Mouse (Mus musculus): ENCODE measurements around the gene Ifnar1. TPM values are rescaled to one million over a fixed set of nuclear protein-coding genes. Genes with fewer than 3 reads are reported as not detected.
A peak's percentile ranks its signal among the peaks of the same experiment; 100 is the strongest.
"Not testable (repeated sequence)": the region's sequence is repeated elsewhere in the genome, so short reads cannot be mapped to it uniquely, and the experiment has no call there.

The Ifnar1 gene
- 76.7 and 82.6 TPM in 2 replicates for total RNA-seq (2014; rRNA removed)
- polyA plus RNA-seq (2015; fragmentation: Nextera tagmentation; extraction: Ambion mirVana): 22.7 and 33.6 TPM in 2 replicates

DNA sequence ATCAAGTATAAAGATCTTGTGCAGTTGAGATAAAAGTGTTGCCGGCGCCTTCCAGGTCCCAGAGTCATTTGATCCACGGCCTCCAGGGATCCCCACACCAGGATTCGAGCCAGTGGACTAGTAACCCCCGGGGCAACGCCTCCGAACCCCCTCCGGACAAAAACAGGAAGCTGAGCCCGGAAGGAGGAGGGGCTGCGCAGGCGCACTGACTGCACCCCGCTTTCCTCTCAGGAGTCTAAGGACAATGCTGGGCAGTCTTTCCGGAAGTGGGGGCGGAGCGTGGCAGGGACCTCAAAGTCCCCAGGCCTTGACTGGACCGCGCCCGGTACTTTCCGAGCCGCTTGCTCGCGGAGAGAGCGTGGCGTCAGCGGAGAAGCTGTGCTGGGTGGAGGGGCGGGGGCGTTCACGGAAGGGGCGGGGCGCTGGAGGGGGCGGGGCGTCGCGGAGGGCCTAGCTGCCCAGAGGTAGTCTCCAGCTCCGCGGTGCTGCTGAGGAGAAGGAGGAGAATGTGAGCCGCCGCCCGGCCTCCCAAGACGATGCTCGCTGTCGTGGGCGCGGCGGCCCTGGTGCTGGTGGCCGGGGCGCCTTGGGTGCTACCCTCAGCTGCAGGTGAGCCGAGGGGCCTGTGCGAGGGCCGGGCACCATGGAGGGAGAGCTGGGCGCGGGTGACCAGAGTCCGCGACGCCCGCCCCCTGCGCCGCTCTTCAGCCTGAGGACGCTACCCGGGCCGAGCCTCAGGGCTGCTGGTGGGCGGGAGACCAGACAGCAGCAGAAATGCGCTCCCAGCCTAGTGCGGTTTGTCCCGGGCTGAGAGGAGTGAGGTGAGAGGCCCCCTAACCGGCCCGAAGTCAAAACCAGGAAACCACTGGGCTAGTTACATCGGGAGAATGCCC lies at the start of gene Ifnar1:
TSS of gene Ifnar1 (plus strand) at position 431 of the 893 bp plus-strand sequence.
- H3K9me3 ChIP-seq (ENCODE audit: low read length): no peaks in the 10 kb centered on the region
- no peaks in the 10 kb centered on the region for H3K27me3 ChIP-seq (ENCODE audit: insufficient read depth, low read length)
- 4% methylated on average over 61 of the region's 68 CpGs for WGBS
- peak; percentile 97 for DNase-seq
- peaks cover 5% of the 10 kb centered on the region for H3K36me3 ChIP-seq (ENCODE audit: insufficient read depth)
- peak within 1 kb of the TSS; percentile 92 for H3K27ac ChIP-seq (ENCODE audit: low read depth, low read length)
- H3K4me3 ChIP-seq (ENCODE audit: low read depth, low read length): peak within 1 kb of the TSS; percentile 83
- no peak for TF ChIP-seq CTCF (IDR thresholded peaks at IDR 0.05; ENCODE audit: low read depth)
- peaks cover 11% of the 10 kb centered on the region; the same call in 1 of the 2 replicates for H3K4me1 ChIP-seq (ENCODE audit: insufficient read depth)
- peak within 1 kb of the TSS; percentile 71 for H3K4me2 ChIP-seq (ENCODE audit: low read depth)
- peak within 1 kb of the TSS; percentile 94 for H3K9ac ChIP-seq
- peak; percentile 97 for ATAC-seq

DNA sequence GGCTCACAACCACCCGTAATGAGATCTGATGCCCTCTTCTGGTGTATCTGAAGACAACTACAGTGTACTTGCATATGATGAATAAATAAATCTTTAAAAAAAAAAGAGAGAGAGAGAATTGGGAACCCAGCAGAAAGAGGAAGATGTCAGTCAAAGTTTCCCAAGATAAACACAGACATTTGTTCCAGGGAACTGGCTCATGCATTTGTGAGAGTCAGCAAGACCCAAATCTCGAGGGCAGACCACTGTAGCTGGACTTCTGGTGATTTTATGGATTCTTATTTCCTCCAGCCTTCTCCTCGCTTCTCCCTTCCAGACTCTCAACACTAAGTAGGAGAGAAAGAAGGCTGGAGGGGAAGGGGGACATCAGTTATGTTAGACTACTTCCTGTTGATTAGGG lies 47.0 kb upstream of the Ifnar1 start:
- no peak overlapping the region for H3K27ac ChIP-seq (ENCODE audit: low read depth, low read length)
- no peaks in the 10 kb centered on the region for H3K9me3 ChIP-seq (ENCODE audit: low read length)
- no peak overlapping the region for H3K4me2 ChIP-seq (ENCODE audit: low read depth)
- WGBS: 56% methylated on average over 3 of the region's 3 CpGs
- no peak overlapping the region for H3K4me3 ChIP-seq (ENCODE audit: low read depth, low read length)
- TF ChIP-seq CTCF (IDR thresholded peaks at IDR 0.05; ENCODE audit: low read depth): no peak
- DNase-seq (no peak), ATAC-seq (no peak)
- no peak overlapping the region for H3K9ac ChIP-seq
- H3K27me3 ChIP-seq (ENCODE audit: insufficient read depth, low read length): no peaks in the 10 kb centered on the region
- H3K4me1 ChIP-seq (ENCODE audit: insufficient read depth): no peaks in the 10 kb centered on the region
- H3K36me3 ChIP-seq (ENCODE audit: insufficient read depth): no peaks in the 10 kb centered on the region

DNA sequence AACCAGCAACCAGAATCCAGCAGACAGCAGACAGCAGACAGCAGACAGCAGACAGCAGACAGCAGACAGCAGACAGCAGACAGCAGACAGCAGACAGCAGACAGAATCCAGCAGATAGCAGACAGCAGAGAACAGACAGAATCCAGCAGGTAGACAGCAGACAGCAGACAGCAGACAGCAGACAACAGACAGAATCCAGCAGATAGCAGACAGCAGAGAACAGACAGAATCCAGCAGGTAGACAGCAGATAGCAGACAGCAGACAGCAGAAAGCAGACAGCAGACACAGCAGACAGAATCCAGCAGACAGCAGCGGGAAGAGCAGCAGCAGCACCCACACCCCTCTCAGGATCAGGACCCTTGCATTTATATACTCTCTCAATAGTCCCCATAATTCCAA lies 46.4 kb upstream of the Ifnar1 start:
- H3K36me3 ChIP-seq (ENCODE audit: insufficient read depth); ATAC-seq; H3K9me3 ChIP-seq (ENCODE audit: low read length); DNase-seq; H3K4me2 ChIP-seq (ENCODE audit: low read depth); H3K27me3 ChIP-seq (ENCODE audit: insufficient read depth, low read length); H3K4me1 ChIP-seq (ENCODE audit: insufficient read depth); H3K4me3 ChIP-seq (ENCODE audit: low read depth, low read length); H3K9ac ChIP-seq; H3K27ac ChIP-seq (ENCODE audit: low read depth, low read length): not testable (repeated sequence)
- 84% methylated on average over 1 of the region's 1 CpGs for WGBS

DNA sequence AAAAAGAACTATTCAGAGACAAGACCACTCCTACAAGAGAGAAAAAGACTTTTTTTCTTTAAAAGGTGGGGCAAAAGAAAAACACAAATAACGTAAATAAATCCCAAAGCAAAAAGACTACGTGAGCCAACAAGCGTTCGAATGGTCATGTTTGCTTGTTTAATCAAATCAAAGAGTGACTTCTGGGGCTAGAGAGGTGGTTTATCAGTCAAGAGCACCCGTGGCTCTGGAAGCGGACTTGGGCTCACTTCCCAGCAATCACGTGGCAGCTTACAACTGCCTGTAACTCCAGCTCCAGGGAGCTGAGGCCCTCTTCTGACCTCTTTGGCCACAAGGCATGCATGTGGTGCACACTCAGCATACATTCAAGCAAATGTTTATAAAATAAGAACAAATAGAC lies 43.7 kb upstream of the Ifnar1 start:
- no peak for TF ChIP-seq CTCF (IDR thresholded peaks at IDR 0.05; ENCODE audit: low read depth)
- Histone ChIP-seq H3K9me3 (ENCODE audit: low read length) (no peaks in the 10 kb centered on the region), H3K36me3 (ENCODE audit: insufficient read depth) (no peaks in the 10 kb centered on the region), H3K9ac (no peak overlapping the region), H3K4me2 (ENCODE audit: low read depth) (no peak overlapping the region), H3K27me3 (ENCODE audit: insufficient read depth, low read length) (no peaks in the 10 kb centered on the region), H3K4me3 (ENCODE audit: low read depth, low read length) (no peak overlapping the region), H3K27ac (ENCODE audit: low read depth, low read length) (no peak overlapping the region), H3K4me1 (ENCODE audit: insufficient read depth) (no peaks in the 10 kb centered on the region)
- 66% methylated on average over 7 of the region's 7 CpGs for whole genome bisulfite sequencing
- ATAC-seq (no peak), DNase-seq (no peak)

DNA sequence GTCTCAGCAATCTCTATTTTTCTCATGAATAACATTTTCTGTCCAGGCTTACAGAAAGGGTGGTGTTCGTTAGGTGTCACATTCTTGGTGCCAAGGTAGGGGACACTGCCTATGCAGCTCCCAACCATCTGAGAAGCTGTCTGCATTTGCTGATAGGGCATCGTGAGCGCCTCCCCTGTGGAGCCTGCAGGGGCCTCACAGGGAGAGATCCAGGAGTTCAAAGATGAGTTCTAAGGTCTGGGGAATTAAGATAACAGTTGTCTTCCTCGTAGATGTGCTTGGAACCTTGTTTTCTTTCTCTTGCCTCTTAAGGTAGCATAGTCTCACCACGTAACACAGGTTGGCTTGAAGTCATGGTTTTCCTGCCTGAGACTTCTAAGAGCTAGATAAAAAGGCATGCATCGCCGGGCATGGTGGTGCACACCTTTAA lies 43.2 kb upstream of the Ifnar1 start:
- no peak overlapping the region for H3K4me2 ChIP-seq (ENCODE audit: low read depth)
- no peak overlapping the region for H3K27ac ChIP-seq (ENCODE audit: low read depth, low read length)
- no peaks in the 10 kb centered on the region for H3K9me3 ChIP-seq (ENCODE audit: low read length)
- ATAC-seq: no peak
- TF ChIP-seq CTCF (IDR thresholded peaks at IDR 0.05; ENCODE audit: low read depth): no peak
- H3K4me3 ChIP-seq (ENCODE audit: low read depth, low read length): no peak overlapping the region
- DNase-seq: no peak
- H3K9ac ChIP-seq: no peak overlapping the region
- H3K27me3 ChIP-seq (ENCODE audit: insufficient read depth, low read length): no peaks in the 10 kb centered on the region
- WGBS: 88% methylated on average over 7 of the region's 7 CpGs
- H3K36me3 ChIP-seq (ENCODE audit: insufficient read depth): no peaks in the 10 kb centered on the region
- no peaks in the 10 kb centered on the region for H3K4me1 ChIP-seq (ENCODE audit: insufficient read depth)

DNA sequence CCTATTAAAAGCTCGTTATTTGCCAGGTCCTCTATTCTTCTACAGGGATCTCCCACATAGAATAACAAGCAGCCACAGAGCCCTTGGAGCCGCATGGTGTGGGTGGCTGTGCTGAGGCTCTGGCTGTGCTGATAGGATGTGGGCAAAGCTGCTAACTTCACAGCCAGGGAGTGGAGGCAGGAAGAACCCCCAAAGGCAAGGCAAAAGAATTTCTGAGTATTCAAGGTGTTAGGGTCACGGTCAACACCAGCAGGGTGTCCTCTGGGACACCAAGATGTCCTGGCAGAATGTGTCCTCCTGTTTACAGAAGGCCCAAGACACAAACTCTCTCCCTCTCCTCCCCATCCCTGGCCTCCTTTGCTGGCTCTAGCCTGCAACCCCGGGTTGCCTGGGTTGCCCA lies 42.6 kb upstream of the Ifnar1 start:
- no peaks in the 10 kb centered on the region for H3K36me3 ChIP-seq (ENCODE audit: insufficient read depth)
- ATAC-seq (no peak), DNase-seq (no peak)
- no peaks in the 10 kb centered on the region for H3K27me3 ChIP-seq (ENCODE audit: insufficient read depth, low read length)
- no peak overlapping the region for H3K4me2 ChIP-seq (ENCODE audit: low read depth)
- no peak overlapping the region for H3K4me3 ChIP-seq (ENCODE audit: low read depth, low read length)
- no peak overlapping the region for H3K27ac ChIP-seq (ENCODE audit: low read depth, low read length)
- TF ChIP-seq CTCF (IDR thresholded peaks at IDR 0.05; ENCODE audit: low read depth): no peak
- H3K4me1 ChIP-seq (ENCODE audit: insufficient read depth): no peaks in the 10 kb centered on the region
- no peak overlapping the region for H3K9ac ChIP-seq
- H3K9me3 ChIP-seq (ENCODE audit: low read length): no peaks in the 10 kb centered on the region
- WGBS: 61% methylated on average over 4 of the region's 4 CpGs

DNA sequence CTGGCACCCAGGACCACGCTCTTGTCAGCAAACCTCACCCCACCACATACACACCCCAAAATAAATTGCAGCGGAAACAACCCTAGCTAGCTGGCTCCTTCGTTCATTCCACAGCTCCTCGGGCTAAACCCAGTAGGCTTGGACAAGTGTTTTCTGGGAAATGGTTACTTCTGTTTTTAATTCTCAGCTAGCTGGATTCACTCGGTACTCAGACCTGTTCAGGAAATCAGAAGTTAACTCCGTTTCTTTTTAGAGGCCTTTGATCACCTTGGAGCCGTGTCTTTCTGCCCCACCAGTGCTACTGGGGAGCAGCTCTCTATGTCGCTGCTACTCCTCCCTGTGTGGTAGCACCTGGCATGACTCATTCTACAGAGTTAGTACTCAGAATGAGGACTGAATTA lies 41.8 kb upstream of the Ifnar1 start:
- ATAC-seq: no peak
- H3K27me3 ChIP-seq (ENCODE audit: insufficient read depth, low read length): no peaks in the 10 kb centered on the region
- H3K36me3 ChIP-seq (ENCODE audit: insufficient read depth): no peaks in the 10 kb centered on the region
- H3K4me3 ChIP-seq (ENCODE audit: low read depth, low read length): no peak overlapping the region
- no peak overlapping the region for H3K4me2 ChIP-seq (ENCODE audit: low read depth)
- H3K4me1 ChIP-seq (ENCODE audit: insufficient read depth): no peaks in the 10 kb centered on the region
- no peak overlapping the region for H3K27ac ChIP-seq (ENCODE audit: low read depth, low read length)
- 77% methylated on average over 8 of the region's 8 CpGs for WGBS
- H3K9me3 ChIP-seq (ENCODE audit: low read length): no peaks in the 10 kb centered on the region
- no peak for DNase-seq
- TF ChIP-seq CTCF (IDR thresholded peaks at IDR 0.05; ENCODE audit: low read depth): no peak
- H3K9ac ChIP-seq: no peak overlapping the region

Data from forebrain, postnatal 0 days (tissue).